Mouse (Mus musculus): ENCODE results near the gene Auh.

DNA sequence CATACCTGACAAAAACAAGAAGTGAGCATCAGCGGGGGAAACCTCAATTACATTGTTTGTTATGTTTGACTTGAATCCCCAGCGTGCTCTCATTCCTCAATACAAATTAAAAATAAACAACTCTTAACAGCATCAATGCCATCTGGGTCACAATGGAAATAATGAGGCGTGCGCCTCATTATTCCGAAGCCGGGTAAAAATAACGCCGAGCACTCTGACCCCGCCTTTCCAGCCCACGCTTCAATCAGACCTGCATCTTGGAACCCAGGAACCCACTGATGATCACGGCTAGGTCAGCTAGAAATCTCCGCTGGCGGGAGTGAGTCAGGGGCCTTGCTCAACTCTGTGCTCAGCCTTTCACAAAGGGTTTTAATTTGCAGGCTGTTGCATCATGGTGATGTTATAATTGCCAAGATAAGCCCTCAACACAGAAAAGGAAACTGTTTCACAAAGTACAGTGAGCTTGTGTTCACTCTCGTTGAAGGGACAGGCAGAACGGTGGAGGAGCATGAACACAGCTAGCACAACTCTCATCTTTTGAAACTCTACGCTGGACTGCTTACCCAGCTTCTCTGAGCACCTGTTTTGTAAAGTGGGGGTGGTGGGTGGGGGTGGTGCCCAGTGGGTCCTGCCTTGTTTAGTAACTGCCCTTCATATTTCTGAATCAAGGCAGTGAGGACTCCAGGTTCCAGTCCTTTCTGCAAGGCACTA, 47.2 kb upstream of the Auh start:
- TF ChIP-seq CTCF (IDR thresholded peaks at IDR 0.05; ENCODE audit: low read depth, low read length) (no peak), POLR2A (IDR thresholded peaks at IDR 0.05; ENCODE audit: extremely low read depth, insufficient read depth, low read length) (no peak)

Data from liver, adult 2 months (tissue).